Mouse (Mus musculus) forebrain, postnatal 0 days (tissue): ENCODE results near the gene Vhl. TPM values are rescaled to one million over a fixed set of nuclear protein-coding genes. Genes with fewer than 3 reads are reported as not detected.

Source experiments
- ATAC-seq: fragments of 200-750 bp; cut with Nextera tagmentation; 2 replicates; pipeline ENCODE4 v1.8.0; 2017; ENCODE audit warnings: mild to moderate bottlenecking, moderate library complexity
- DNase-seq: peaks from one replicate; pipeline ENCODE4 v3.0.0-alpha.2; 2015
- H3K27ac ChIP-seq: fragments of 300-500 bp; sonication (generic); 2 replicates; pipeline ENCODE4 v1.5.1; 2014; ENCODE audit warnings: low read depth, mild to moderate bottlenecking, antibody characterized with exemption, low read length, moderate library complexity, mixed read lengths
- H3K27me3 ChIP-seq: fragments of 300-500 bp; sonication (generic); 2 replicates; pipeline ENCODE4 v1.6.1; 2014; ENCODE audit warnings: mild to moderate bottlenecking, low read length, mixed read lengths; ENCODE audit not compliant: insufficient read depth
- H3K36me3 ChIP-seq: fragments of 300-500 bp; sonication (generic); 2 replicates; pipeline ENCODE4 v1.6.1; 2014; ENCODE audit warnings: mild to moderate bottlenecking, moderate library complexity; ENCODE audit not compliant: insufficient read depth
- H3K4me1 ChIP-seq: fragments of 300-500 bp; sonication (generic); 2 replicates; pipeline ENCODE4 v1.6.1; 2014; ENCODE audit warnings: antibody characterized with exemption; ENCODE audit not compliant: insufficient read depth
- H3K4me2 ChIP-seq: fragments of 300-500 bp; sonication (generic); 2 replicates; pipeline ENCODE4 v1.6.1; 2014; ENCODE audit warnings: low read depth, mild to moderate bottlenecking, moderate library complexity
- H3K4me3 ChIP-seq: fragments of 300-500 bp; sonication (generic); 2 replicates; pipeline ENCODE4 v1.5.1; 2014; ENCODE audit warnings: low read depth, low read length, mixed read lengths
- H3K9ac ChIP-seq: fragments of 300-500 bp; sonication (generic); 2 replicates; pipeline ENCODE4 v1.6.1; 2014; ENCODE audit warnings: mild to moderate bottlenecking
- H3K9me3 ChIP-seq: fragments of 300-500 bp; sonication (generic); 2 replicates; pipeline ENCODE4 v1.6.1; 2016; ENCODE audit warnings: low read length
- CTCF ChIP-seq: sonication (generic); IDR thresholded peaks from 2 replicates; pipeline ENCODE4 v1.5.1; 2016; ENCODE audit warnings: antibody characterized with exemption, control low read depth, low read depth
- WGBS: fragments of 180-500 bp; shearing (Covaris S2); extraction: QIAGEN DNeasy Blood & Tissue Kit; methylation state at CpG from one replicate; pipeline ENCODE4 v1.1.7; 2014; 5-methylcytosine and 5-hydroxymethylcytosine counted together
- polyA plus RNA-seq: library from polyadenylated mRNA; unstranded; fragments of >200 nt; fragmentation: Nextera tagmentation; extraction: Ambion mirVana; gene quantifications from 2 replicates; pipeline ENCODE4 v1.2.1, GENCODE M21; 2015
- total RNA-seq: library from RNA; depleted of rRNA; stranded (reverse); fragments of >200 nt; gene quantifications from 2 replicates; pipeline ENCODE4 v1.2.3, GENCODE M21; 2014; rRNA removed

Gene Vhl
- total and polyA plus RNA-seq, 2 experiments from 2014 or later = 71.6 to 94.1 TPM

DNA sequence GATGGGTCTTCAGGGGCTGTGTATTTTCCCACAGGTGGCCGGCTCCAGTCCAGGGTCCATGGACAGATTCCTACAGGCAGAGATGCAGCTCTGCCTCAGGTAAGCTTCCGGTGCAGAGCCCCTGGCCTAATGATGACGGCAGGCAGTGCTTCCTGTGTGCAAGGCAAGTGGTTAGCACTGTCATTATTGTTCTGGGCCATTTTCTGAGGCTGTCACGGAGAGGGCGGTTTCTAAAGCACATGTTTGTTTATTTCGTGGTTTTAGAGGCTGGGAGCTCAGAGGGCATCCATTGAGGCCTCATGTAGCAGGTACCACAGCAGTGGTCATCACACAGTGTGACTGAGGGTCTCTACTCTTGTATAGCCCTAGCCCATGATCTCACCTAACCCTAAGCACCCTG is 49.2 kb downstream of the Vhl start:
- DNase-seq (no peak), ATAC-seq (no peak)
- Histone ChIP-seq H3K4me2 (no peak overlapping the region), H3K9ac (no peak overlapping the region), H3K27ac (no peak overlapping the region), H3K9me3 (no peaks in the 10 kb centered on the region), H3K36me3 (no peaks in the 10 kb centered on the region), H3K4me1 (no peaks in the 10 kb centered on the region), H3K27me3 (no peaks in the 10 kb centered on the region), H3K4me3 (no peak overlapping the region)
- no peak for TF ChIP-seq CTCF
- WGBS = 84% methylated on average over 6 of the region's 6 CpGs

DNA sequence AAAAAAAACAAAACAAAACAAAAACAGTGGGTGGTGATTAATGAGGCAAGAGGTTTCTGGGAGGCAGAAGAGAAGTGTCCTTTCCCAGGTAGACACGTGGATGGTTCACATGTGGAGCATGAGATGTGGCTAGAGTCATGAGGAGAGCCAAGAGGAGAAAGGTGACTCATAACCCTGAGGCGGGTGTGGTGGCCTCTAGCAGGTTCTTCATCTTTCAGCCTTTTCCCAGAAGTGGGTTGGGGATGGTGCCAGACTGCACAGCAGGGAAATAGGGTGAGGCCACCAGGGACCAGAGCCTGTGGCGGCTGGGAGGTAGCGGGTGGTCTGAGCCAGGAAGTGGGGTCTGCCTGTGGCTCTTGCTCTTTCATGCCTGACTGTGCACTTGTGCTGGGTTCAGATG is 51.5 kb downstream of the Vhl start:
- no peaks in the 10 kb centered on the region for H3K4me1 ChIP-seq
- WGBS = 77% methylated on average over 4 of the region's 4 CpGs
- ATAC-seq = no peak

DNA sequence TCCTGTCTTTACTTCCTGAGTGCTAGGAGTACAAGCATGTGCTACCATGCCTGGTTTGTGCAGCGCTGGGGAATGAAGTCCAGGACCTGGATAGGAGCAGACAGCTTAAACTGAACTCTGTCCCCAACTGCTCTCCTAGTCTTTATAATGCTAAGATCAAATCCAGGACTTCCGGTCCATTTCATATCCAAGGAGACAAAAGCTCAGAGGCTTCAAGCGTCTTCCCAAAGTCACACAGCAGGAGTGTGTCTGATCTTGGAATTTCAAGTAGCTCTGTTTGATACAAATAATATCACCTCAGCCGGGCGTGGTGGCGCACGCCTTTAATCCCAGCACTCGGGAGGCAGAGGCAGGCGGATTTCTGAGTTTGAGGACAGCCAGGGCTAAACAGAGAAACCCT is 52.2 kb downstream of the Vhl start:
- Histone ChIP-seq H3K36me3 (no peaks in the 10 kb centered on the region), H3K27ac (no peak overlapping the region), H3K27me3 (no peaks in the 10 kb centered on the region), H3K4me2 (no peak overlapping the region), H3K4me3 (no peak overlapping the region), H3K4me1 (no peaks in the 10 kb centered on the region), H3K9ac (no peak overlapping the region), H3K9me3 (no peaks in the 10 kb centered on the region)
- no peak for TF ChIP-seq CTCF
- 90% methylated on average over 9 of the region's 9 CpGs for WGBS
- ATAC-seq = no peak
- DNase-seq = no peak

More for the DNA sequence above, 51.5 kb downstream of the Vhl start:
- Histone ChIP-seq H3K36me3 (no peaks in the 10 kb centered on the region), H3K27me3 (no peaks in the 10 kb centered on the region), H3K9me3 (no peaks in the 10 kb centered on the region), H3K27ac (no peak overlapping the region), H3K4me2 (no peak overlapping the region), H3K4me3 (no peak overlapping the region), H3K9ac (no peak overlapping the region)
- no peak for TF ChIP-seq CTCF
- DNase-seq = no peak

DNA sequence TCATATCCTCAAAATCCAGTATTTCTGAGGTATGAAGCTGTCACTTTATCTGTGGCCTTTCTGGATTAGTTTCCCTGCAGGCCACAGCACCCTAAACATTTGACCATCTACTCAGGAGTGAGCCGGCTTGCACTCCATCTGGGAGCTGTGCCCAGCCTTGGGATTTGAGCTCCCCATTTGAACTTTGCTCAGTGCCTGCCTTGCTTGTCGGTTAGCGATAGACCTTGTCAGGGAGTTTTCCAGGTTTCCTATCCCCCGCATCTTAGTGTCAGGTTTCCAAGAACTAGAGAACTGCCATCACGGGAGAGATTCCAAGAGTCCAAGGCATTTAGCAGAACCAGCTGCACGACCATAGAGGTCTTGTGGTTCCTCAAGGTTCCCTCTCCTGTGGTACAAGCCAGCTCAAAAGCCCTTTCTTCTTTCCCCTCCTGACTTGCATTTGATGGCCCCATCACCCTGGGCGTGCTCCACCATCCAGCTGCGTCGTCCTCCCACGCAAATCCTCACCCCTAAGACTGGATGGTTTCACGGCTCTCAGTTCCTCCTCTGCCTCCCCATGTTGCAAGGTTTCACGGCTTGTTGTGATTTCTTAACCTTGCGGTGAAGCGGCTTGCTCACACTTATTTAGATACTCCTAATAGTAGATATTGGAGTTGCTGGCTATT is 53.4 kb downstream of the Vhl start:
- TF ChIP-seq CTCF = no peak
- no peak overlapping the region for H3K4me2 ChIP-seq
- no peak overlapping the region for H3K4me3 ChIP-seq
- WGBS = 83% methylated on average over 14 of the region's 14 CpGs
- H3K9me3 ChIP-seq = no peaks in the 10 kb centered on the region
- H3K27me3 ChIP-seq = no peaks in the 10 kb centered on the region
- no peaks in the 10 kb centered on the region for H3K36me3 ChIP-seq
- ATAC-seq (no peak), DNase-seq (no peak)
- no peak overlapping the region for H3K9ac ChIP-seq
- no peaks in the 10 kb centered on the region for H3K4me1 ChIP-seq
- H3K27ac ChIP-seq = no peak overlapping the region

DNA sequence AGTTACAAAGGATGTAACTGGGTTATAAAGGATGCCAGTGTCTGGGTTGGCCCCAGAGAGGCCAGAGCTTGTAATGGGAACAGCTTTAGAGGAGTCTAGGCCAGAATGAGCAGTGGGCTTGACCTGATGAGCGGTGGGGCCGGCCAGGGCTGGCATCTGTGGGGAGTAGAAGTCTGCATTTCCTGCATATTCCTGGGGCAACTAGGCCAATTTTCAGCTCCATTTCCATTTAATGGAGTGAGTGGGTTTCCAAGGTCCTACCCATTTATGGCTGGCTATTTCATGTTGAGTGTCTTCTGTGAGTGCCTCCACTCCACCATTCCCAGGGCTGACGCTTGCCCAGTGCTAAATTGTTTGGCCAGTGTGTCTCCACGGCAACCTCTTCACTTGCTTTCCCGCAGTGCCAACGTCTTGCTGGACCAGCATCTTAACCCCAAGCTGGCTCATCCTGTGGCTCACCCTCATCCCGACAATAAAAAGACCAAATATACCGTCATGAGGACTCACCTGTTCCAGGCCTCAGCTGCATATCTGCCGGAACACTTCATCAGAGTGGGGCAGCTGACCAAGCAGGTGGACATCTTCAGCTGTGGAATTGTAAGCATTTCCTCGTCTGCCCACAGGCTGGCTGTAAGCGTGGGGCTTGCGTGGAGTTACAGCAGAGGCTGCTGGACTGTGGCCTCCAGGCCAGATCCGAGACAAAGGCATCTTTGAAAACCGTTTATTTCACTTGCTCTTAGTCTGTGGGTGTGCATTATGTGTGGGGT is 54.7 kb downstream of the Vhl start:
- TF ChIP-seq CTCF = no peak
- 0 out of 2 replicates have a peak, but pooled peaks have one; percentile 47 for ATAC-seq

DNA sequence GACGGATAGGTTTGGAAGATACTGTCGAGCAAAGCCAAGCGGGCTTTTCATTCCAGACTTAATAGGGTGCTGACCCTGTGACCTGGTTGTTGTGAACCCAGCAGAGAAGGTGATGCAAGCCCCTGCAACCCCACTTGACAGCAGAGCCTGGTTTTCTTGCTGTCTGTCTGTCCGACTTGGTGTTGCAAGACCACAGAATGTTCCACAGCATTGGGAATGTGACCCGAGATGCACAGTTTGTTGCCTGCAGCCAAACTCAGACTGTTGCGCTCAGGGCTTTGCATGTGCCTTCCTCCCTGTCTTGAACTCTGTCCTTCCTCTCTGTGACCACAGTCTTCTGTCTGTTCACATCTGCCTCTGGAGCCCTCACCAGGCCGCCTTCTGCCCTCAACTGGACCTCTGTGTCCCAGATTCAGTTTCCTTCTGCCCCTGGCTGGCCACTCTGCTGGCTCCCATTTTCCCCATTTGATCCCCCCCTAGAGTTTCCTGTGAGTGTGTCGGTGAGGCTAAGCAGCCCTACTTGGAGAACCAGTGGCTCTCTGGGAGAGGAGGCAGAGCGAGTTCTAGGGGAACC is 56.3 kb downstream of the Vhl start:
- no peak for ATAC-seq
- 87% methylated on average over 9 of the region's 9 CpGs for WGBS
- no peak overlapping the region for H3K9ac ChIP-seq

More for the DNA sequence above, 54.7 kb downstream of the Vhl start:
- Histone ChIP-seq H3K27me3 (no peaks in the 10 kb centered on the region), H3K36me3 (no peaks in the 10 kb centered on the region), H3K9ac (no peak overlapping the region), H3K27ac (no peak overlapping the region), H3K4me3 (no peak overlapping the region), H3K9me3 (no peaks in the 10 kb centered on the region), H3K4me2 (no peak overlapping the region), H3K4me1 (no peaks in the 10 kb centered on the region)
- 70% methylated on average over 14 of the region's 14 CpGs for WGBS
- no peak for DNase-seq

More for the DNA sequence above, 56.3 kb downstream of the Vhl start:
- Histone ChIP-seq H3K9me3 (no peaks in the 10 kb centered on the region), H3K4me2 (no peak overlapping the region), H3K36me3 (no peaks in the 10 kb centered on the region), H3K27ac (no peak overlapping the region), H3K4me3 (no peak overlapping the region), H3K27me3 (no peaks in the 10 kb centered on the region), H3K4me1 (no peaks in the 10 kb centered on the region)
- no peak for TF ChIP-seq CTCF
- no peak for DNase-seq

Other genes starting within 250 kb of the Vhl start
- gene Tada3, start 246.1 kb upstream of the Vhl start, total RNA-seq = 28.5 and 34.7 TPM in 2 replicates
- 69.1 and 84.4 TPM in 2 replicates for gene Tada3, start 246.1 kb upstream of the Vhl start, polyA plus RNA-seq
- 219 and 226 TPM in 2 replicates for gene Arpc4, start 245.8 kb upstream of the Vhl start, total RNA-seq
- 564 and 565 TPM in 2 replicates for gene Arpc4, start 245.8 kb upstream of the Vhl start, polyA plus RNA-seq
- 12.9 and 14.0 TPM in 2 replicates for gene Ttll3, start 234.7 kb upstream of the Vhl start, total RNA-seq
- gene Ttll3, start 234.7 kb upstream of the Vhl start, polyA plus RNA-seq = 4.7 and 8.9 TPM in 2 replicates
- gene Rpusd3, start 204.6 kb upstream of the Vhl start, total RNA-seq = 20.5 and 23.5 TPM in 2 replicates
- gene Rpusd3, start 204.6 kb upstream of the Vhl start, polyA plus RNA-seq = 16.9 and 20.4 TPM in 2 replicates
- gene Cidec, start 188.2 kb upstream of the Vhl start, total RNA-seq = not detected in 2 replicates
- gene Cidec, start 188.2 kb upstream of the Vhl start, polyA plus RNA-seq = not detected in 2 replicates
- gene Jagn1, start 181.4 kb upstream of the Vhl start, total RNA-seq = 37.7 and 43.6 TPM in 2 replicates
- 61.3 and 81.8 TPM in 2 replicates for gene Jagn1, start 181.4 kb upstream of the Vhl start, polyA plus RNA-seq
- not detected in 2 replicates for gene Il17re, start 165.5 kb upstream of the Vhl start, total RNA-seq
- gene Il17re, start 165.5 kb upstream of the Vhl start, polyA plus RNA-seq = 0.14 and 0.28 TPM in 2 replicates
- gene Il17rc, start 152.5 kb upstream of the Vhl start, total RNA-seq = 3.2 and 3.8 TPM in 2 replicates
- gene Il17rc, start 152.5 kb upstream of the Vhl start, polyA plus RNA-seq = 4.3 and 4.8 TPM in 2 replicates
- gene Creld1, start 140.7 kb upstream of the Vhl start, total RNA-seq = 34.0 and 39.5 TPM in 2 replicates
- 45.5 and 52.7 TPM in 2 replicates for gene Creld1, start 140.7 kb upstream of the Vhl start, polyA plus RNA-seq
- 17.1 and 18.0 TPM in 2 replicates for gene Prrt3, start 122.0 kb upstream of the Vhl start, total RNA-seq
- 9.6 and 13.5 TPM in 2 replicates for gene Prrt3, start 122.0 kb upstream of the Vhl start, polyA plus RNA-seq
- 80.4 and 91.8 TPM in 2 replicates for gene Emc3, start 92.3 kb upstream of the Vhl start, total RNA-seq
- 118 TPM in 2 replicates for gene Emc3, start 92.3 kb upstream of the Vhl start, polyA plus RNA-seq
- gene Fancd2, start 92.3 kb upstream of the Vhl start, total RNA-seq = 2.2 and 4.4 TPM in 2 replicates
- gene Fancd2, start 92.3 kb upstream of the Vhl start, polyA plus RNA-seq = 1.3 and 1.6 TPM in 2 replicates
- gene Fancd2os, start 23.2 kb upstream of the Vhl start, total RNA-seq = not detected in 2 replicates
- not detected in 2 replicates for gene Fancd2os, start 23.2 kb upstream of the Vhl start, polyA plus RNA-seq
- 217 and 235 TPM in 2 replicates for gene Brk1, start 19.2 kb upstream of the Vhl start, total RNA-seq
- gene Brk1, start 19.2 kb upstream of the Vhl start, polyA plus RNA-seq = 306 and 340 TPM in 2 replicates
- 4.5 and 5.9 TPM in 2 replicates for gene Irak2, start 14.5 kb downstream of the Vhl start, total RNA-seq
- gene Irak2, start 14.5 kb downstream of the Vhl start, polyA plus RNA-seq = 1.8 and 3.5 TPM in 2 replicates
- 67.0 and 69.2 TPM in 2 replicates for gene Tatdn2, start 73.1 kb downstream of the Vhl start, total RNA-seq
- gene Tatdn2, start 73.1 kb downstream of the Vhl start, polyA plus RNA-seq = 1.4 and 1.7 TPM in 2 replicates
- not detected in 2 replicates for gene Ghrl, start 95.9 kb downstream of the Vhl start, total RNA-seq
- 0.61 TPM in 1 of 2 replicates, not detected in the other for gene Ghrl, start 95.9 kb downstream of the Vhl start, polyA plus RNA-seq
- gene Sec13, start 116.8 kb downstream of the Vhl start, total RNA-seq = 167 and 189 TPM in 2 replicates
- 183 and 194 TPM in 2 replicates for gene Sec13, start 116.8 kb downstream of the Vhl start, polyA plus RNA-seq